Mouse (Mus musculus) C2C12 (cell line): ENCODE measurements around the gene Gm21149.
"Not testable (repeated sequence)": the region's sequence is repeated elsewhere in the genome, so short reads cannot be mapped to it uniquely, and the experiment has no call there.

Source experiments
- CTCF ChIP-seq: IDR thresholded peaks from one replicate; pipeline ENCODE4 v1.5.1; 2011; ENCODE audit not compliant: control insufficient read depth, insufficient read depth, insufficient read length
- MYOG ChIP-seq: IDR thresholded peaks from one replicate; pipeline ENCODE4 v1.6.1; 2011; ENCODE audit not compliant: control insufficient read depth, insufficient read length; ENCODE audit errors: extremely low read depth
- USF1 ChIP-seq: IDR thresholded peaks from one replicate; pipeline ENCODE4 v1.6.1; 2011; ENCODE audit warnings: low read depth, mild to moderate bottlenecking, control low read depth, moderate library complexity

DNA sequence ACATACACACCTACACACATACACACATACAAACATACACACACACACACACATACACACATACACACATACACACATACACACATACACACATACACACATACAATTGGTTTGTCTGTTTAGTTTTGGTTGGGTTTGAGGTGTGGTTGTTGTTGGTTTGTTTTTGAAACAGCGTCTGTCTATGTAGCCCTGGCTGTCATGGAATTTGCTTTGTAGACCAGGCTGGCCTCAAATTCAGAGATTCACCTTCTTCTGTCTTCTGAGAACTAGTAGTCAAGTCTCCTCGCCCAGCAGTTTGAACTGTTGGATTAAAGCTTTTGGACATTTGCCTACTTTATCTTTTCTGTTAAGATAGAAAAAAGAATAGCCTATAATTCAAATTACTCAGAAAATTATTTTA is 14.6 kb upstream of the Gm21149 start:
- not testable (repeated sequence) for TF ChIP-seq CTCF, MYOG, USF1
